Mouse (Mus musculus): ENCODE measurements at regions not wholly inside any gene's neighbourhood (a gene's known extent, or its start where the extent isn't known, plus 50 kb on each side); places are given as distances from the start of the nearest gene placed in this dataset.

GRCm38 (mm10) chr10:67793206-67793605 lies 119.3 kb downstream of the Zfp365 start:
- Histone ChIP-seq H3K36me3 (ENCODE audit: insufficient read depth, low read length) (no peaks in the 10 kb centered on the region), H3K9ac (replicated peaks; ENCODE audit: low read length) (no peak overlapping the region), H3K27me3 (ENCODE audit: insufficient read depth, low read length) (no peaks in the 10 kb centered on the region), H3K9me3 (ENCODE audit: low read length) (no peaks in the 10 kb centered on the region), H3K27ac (no peak overlapping the region), H3K4me3 (ENCODE audit: low read length) (no peak overlapping the region), H3K4me2 (ENCODE audit: low read depth, low read length) (no peak overlapping the region), H3K4me1 (ENCODE audit: insufficient read depth, low read length) (no peaks in the 10 kb centered on the region)
- no peak for TF ChIP-seq CTCF (IDR thresholded peaks at IDR 0.05; ENCODE audit: low read depth)
- no peak for DNase-seq (ENCODE audit: low spot score)
- no peak for ATAC-seq
- 67% methylated on average over 3 of the region's 3 CpGs for WGBS

GRCm38 (mm10) chr10:67789651-67790050 lies 122.8 kb downstream of the Zfp365 start:
- no peak overlapping the region for H3K4me2 ChIP-seq (ENCODE audit: low read depth, low read length)
- H3K27me3 ChIP-seq (ENCODE audit: insufficient read depth, low read length) = no peaks in the 10 kb centered on the region
- TF ChIP-seq CTCF (IDR thresholded peaks at IDR 0.05; ENCODE audit: low read depth) = no peak
- H3K4me3 ChIP-seq (ENCODE audit: low read length) = no peak overlapping the region
- no peaks in the 10 kb centered on the region for H3K36me3 ChIP-seq (ENCODE audit: insufficient read depth, low read length)
- DNase-seq (ENCODE audit: low spot score) (no peak), ATAC-seq (no peak)
- no peaks in the 10 kb centered on the region for H3K9me3 ChIP-seq (ENCODE audit: low read length)
- H3K27ac ChIP-seq = no peak overlapping the region
- no peaks in the 10 kb centered on the region for H3K4me1 ChIP-seq (ENCODE audit: insufficient read depth, low read length)
- WGBS = 72% methylated on average over 12 of the region's 12 CpGs
- no peak overlapping the region for H3K9ac ChIP-seq (replicated peaks; ENCODE audit: low read length)

- H3K36me3 ChIP-seq (ENCODE audit: insufficient read depth, low read length) = no peaks in the 10 kb centered on the region
- DNase-seq (ENCODE audit: low spot score) (no peak), ATAC-seq (no peak)
- H3K9ac ChIP-seq (replicated peaks; ENCODE audit: low read length) = no peak overlapping the region
- no peak for TF ChIP-seq CTCF (IDR thresholded peaks at IDR 0.05; ENCODE audit: low read depth)
- no peaks in the 10 kb centered on the region for H3K9me3 ChIP-seq (ENCODE audit: low read length)
- H3K27me3 ChIP-seq (ENCODE audit: insufficient read depth, low read length) = no peaks in the 10 kb centered on the region
- H3K4me2 ChIP-seq (ENCODE audit: low read depth, low read length) = no peak overlapping the region
- H3K4me1 ChIP-seq (ENCODE audit: insufficient read depth, low read length) = no peaks in the 10 kb centered on the region
- no peak overlapping the region for H3K4me3 ChIP-seq (ENCODE audit: low read length)
- no peak overlapping the region for H3K27ac ChIP-seq
- 80% methylated on average over 6 of the region's 6 CpGs for WGBS
Observed at GRCm38 (mm10) chr10:67788116-67788515, 124.3 kb downstream of the Zfp365 start.

GRCm38 (mm10) chr10:67785563-67785962 lies 126.9 kb downstream of the Zfp365 start:
- H3K27me3 ChIP-seq (ENCODE audit: insufficient read depth, low read length) = no peaks in the 10 kb centered on the region
- ATAC-seq (no peak), DNase-seq (ENCODE audit: low spot score) (no peak)
- no peak overlapping the region for H3K4me2 ChIP-seq (ENCODE audit: low read depth, low read length)
- 85% methylated on average over 2 of the region's 2 CpGs for WGBS
- no peak overlapping the region for H3K27ac ChIP-seq
- no peaks in the 10 kb centered on the region for H3K9me3 ChIP-seq (ENCODE audit: low read length)
- no peak for TF ChIP-seq CTCF (IDR thresholded peaks at IDR 0.05; ENCODE audit: low read depth)
- H3K4me3 ChIP-seq (ENCODE audit: low read length) = no peak overlapping the region
- no peaks in the 10 kb centered on the region for H3K4me1 ChIP-seq (ENCODE audit: insufficient read depth, low read length)
- H3K36me3 ChIP-seq (ENCODE audit: insufficient read depth, low read length) = no peaks in the 10 kb centered on the region
- H3K9ac ChIP-seq (replicated peaks; ENCODE audit: low read length) = no peak overlapping the region

- Histone ChIP-seq H3K9me3 (ENCODE audit: low read length) (no peaks in the 10 kb centered on the region), H3K27me3 (ENCODE audit: insufficient read depth, low read length) (no peaks in the 10 kb centered on the region), H3K4me1 (ENCODE audit: insufficient read depth, low read length) (no peaks in the 10 kb centered on the region), H3K36me3 (ENCODE audit: insufficient read depth, low read length) (no peaks in the 10 kb centered on the region), H3K4me2 (ENCODE audit: low read depth, low read length) (no peak overlapping the region), H3K4me3 (ENCODE audit: low read length) (no peak overlapping the region), H3K9ac (replicated peaks; ENCODE audit: low read length) (no peak overlapping the region), H3K27ac (no peak overlapping the region)
- 86% methylated on average over 10 of the region's 10 CpGs for WGBS
- ATAC-seq (no peak), DNase-seq (ENCODE audit: low spot score) (no peak)
- no peak for TF ChIP-seq CTCF (IDR thresholded peaks at IDR 0.05; ENCODE audit: low read depth)
Observed at GRCm38 (mm10) chr10:67778341-67778740, 134.1 kb downstream of the Zfp365 start.

GRCm38 (mm10) chr10:67777721-67778120 lies 134.7 kb downstream of the Zfp365 start:
- no peak for ATAC-seq

GRCm38 (mm10) chr10:67776851-67777250 lies 135.6 kb downstream of the Zfp365 start:
- 93% methylated on average over 9 of the region's 9 CpGs for WGBS
- no peak for TF ChIP-seq CTCF (IDR thresholded peaks at IDR 0.05; ENCODE audit: low read depth)
- Histone ChIP-seq H3K9me3 (ENCODE audit: low read length) (no peaks in the 10 kb centered on the region), H3K36me3 (ENCODE audit: insufficient read depth, low read length) (no peaks in the 10 kb centered on the region), H3K27me3 (ENCODE audit: insufficient read depth, low read length) (no peaks in the 10 kb centered on the region), H3K27ac (no peak overlapping the region), H3K4me1 (ENCODE audit: insufficient read depth, low read length) (no peaks in the 10 kb centered on the region), H3K9ac (replicated peaks; ENCODE audit: low read length) (no peak overlapping the region), H3K4me3 (ENCODE audit: low read length) (no peak overlapping the region), H3K4me2 (ENCODE audit: low read depth, low read length) (no peak overlapping the region)
- ATAC-seq (no peak), DNase-seq (ENCODE audit: low spot score) (no peak)

More at GRCm38 (mm10) chr10:67777721-67778120, 134.7 kb downstream of the Zfp365 start:
- Histone ChIP-seq H3K27ac (no peak overlapping the region), H3K27me3 (ENCODE audit: insufficient read depth, low read length) (no peaks in the 10 kb centered on the region), H3K9ac (replicated peaks; ENCODE audit: low read length) (no peak overlapping the region), H3K9me3 (ENCODE audit: low read length) (no peaks in the 10 kb centered on the region), H3K4me1 (ENCODE audit: insufficient read depth, low read length) (no peaks in the 10 kb centered on the region), H3K36me3 (ENCODE audit: insufficient read depth, low read length) (no peaks in the 10 kb centered on the region), H3K4me3 (ENCODE audit: low read length) (no peak overlapping the region), H3K4me2 (ENCODE audit: low read depth, low read length) (no peak overlapping the region)
- 95% methylated on average over 7 of the region's 7 CpGs for WGBS
- no peak for TF ChIP-seq CTCF (IDR thresholded peaks at IDR 0.05; ENCODE audit: low read depth)
- no peak for DNase-seq (ENCODE audit: low spot score)
